ENCODE assay signal across 19 mouse cellular contexts in genomic region chr9:67477445-67477844, GRCm38 (mm10).
A peak's percentile ranks its signal among the peaks of the same experiment; 100 is the strongest.
DNase-seq lines count a peak whose midpoint lies in the region; ATAC-seq and TF ChIP-seq lines count a peak whose summit lies in the region.
"Had no signal": no experiment of that assay in that cellular context is flagged by ENCODE, and none has a peak within 500 bp of the region (broad histone marks: within the 10 kb centered on the region; RNA-seq: fewer than 3 reads in every experiment).

No protein-coding gene starts in this region.

- H3K36me3 ChIP-seq in intestine, embryonic 15.5 days, result no peaks in the 10 kb centered on the region
- no peaks in the 10 kb centered on the region for H3K36me3 ChIP-seq in intestine, postnatal 0 days (ENCODE audit: control insufficient read depth, insufficient read depth)
- no peaks in the 10 kb centered on the region for H3K36me3 ChIP-seq in liver, adult 2 months (ENCODE audit: control insufficient read depth, insufficient read depth, low read length)
- H3K36me3 ChIP-seq in liver, embryonic 12.5 days, result no peaks in the 10 kb centered on the region
- H3K36me3 ChIP-seq in stomach, embryonic 16.5 days (ENCODE audit: control insufficient read depth, insufficient read depth, low read length), result no peaks in the 10 kb centered on the region
- H3K36me3 ChIP-seq: embryonic facial prominence, embryonic 10.5 days; hindbrain, embryonic 10.5 days; midbrain, embryonic 10.5 days; neural tube, embryonic 12.5 days had no signal

- peak; percentile 99 for DNase-seq in liver, adult 2 months (ENCODE audit: extremely low read depth, low read depth, low spot score)
- DNase-seq in lung, adult 2 months, result peak; percentile 45
- DNase-seq in spleen, postnatal 36 days (ENCODE audit: low spot score in 2 of 2), result no peak
- DNase-seq: cerebellum, adult 9-10 months; gastrocnemius, postnatal 25 days; right cerebral cortex, postnatal 4 days; thymus, postnatal 25 days had no signal

- H3K79me2 ChIP-seq in liver, adult 2 months (ENCODE audit: control insufficient read depth, insufficient read depth, low read length), result no peaks in the 10 kb centered on the region

- no peak overlapping the region for H3K4me2 ChIP-seq in intestine, embryonic 15.5 days (replicated peaks)
- no peak overlapping the region for H3K4me2 ChIP-seq in intestine, postnatal 0 days (replicated peaks; ENCODE audit: low read depth)
- H3K4me2 ChIP-seq in liver, embryonic 12.5 days, result no peak overlapping the region
- H3K4me2 ChIP-seq in stomach, embryonic 16.5 days (ENCODE audit: low read depth, low read length), result no peak overlapping the region
- H3K4me2 ChIP-seq: forebrain, embryonic 13.5 days; neural tube, embryonic 12.5 days had no signal

- WGBS in intestine, embryonic 15.5 days, result 62% methylated on average over 3 of the region's 3 CpGs
- WGBS in intestine, postnatal 0 days, result 53% methylated on average over 3 of the region's 3 CpGs
- WGBS in liver, adult 2 months, result 17% methylated on average over 3 of the region's 3 CpGs
- WGBS in liver, embryonic 12.5 days (ENCODE audit: insufficient replicate concordance), result 44% methylated on average over 3 of the region's 3 CpGs
- WGBS in lung, adult 2 months, result 47% methylated on average over 3 of the region's 3 CpGs
- WGBS in stomach, embryonic 16.5 days, result 55% methylated on average over 3 of the region's 3 CpGs

- no peak overlapping the region for H3K4me3 ChIP-seq in intestine, embryonic 15.5 days (replicated peaks)
- no peak overlapping the region for H3K4me3 ChIP-seq in intestine, postnatal 0 days (ENCODE audit: low read depth, low read length)
- no peak overlapping the region for H3K4me3 ChIP-seq in liver, adult 2 months (ENCODE audit: insufficient read depth, low read depth, low read length)
- H3K4me3 ChIP-seq in liver, embryonic 12.5 days, result no peak overlapping the region
- H3K4me3 ChIP-seq in lung, adult 2 months (replicated peaks; ENCODE audit: extremely low read depth, low read depth, low read length), result no peak overlapping the region
- no peak overlapping the region for H3K4me3 ChIP-seq in stomach, embryonic 16.5 days (replicated peaks; ENCODE audit: low read length)
- H3K4me3 ChIP-seq: embryonic facial prominence, embryonic 10.5 days; forebrain, embryonic 13.5 days; hindbrain, embryonic 10.5 days; midbrain, embryonic 10.5 days; neural tube, embryonic 12.5 days had no signal

- TF ChIP-seq CTCF in intestine, postnatal 0 days (IDR thresholded peaks at IDR 0.05; ENCODE audit: low read depth), result no peak
- no peak for TF ChIP-seq CTCF in liver, adult 2 months (IDR thresholded peaks at IDR 0.05; ENCODE audit: low read depth, low read length)
- TF ChIP-seq CTCF in lung, adult 2 months (IDR thresholded peaks at IDR 0.05; ENCODE audit: insufficient read depth, low read length), result no peak

- H3K4me1 ChIP-seq in intestine, embryonic 15.5 days (replicated peaks), result no peaks in the 10 kb centered on the region
- H3K4me1 ChIP-seq in intestine, postnatal 0 days (replicated peaks; ENCODE audit: control insufficient read depth, insufficient read depth, low read length), result no peaks in the 10 kb centered on the region
- peaks cover 1% of the 10 kb centered on the region; the same call in 1 of the 2 replicates for H3K4me1 ChIP-seq in liver, adult 2 months (ENCODE audit: control insufficient read depth, insufficient read depth, low read length)
- no peaks in the 10 kb centered on the region for H3K4me1 ChIP-seq in liver, embryonic 12.5 days
- no peaks in the 10 kb centered on the region for H3K4me1 ChIP-seq in lung, adult 2 months (ENCODE audit: control insufficient read depth, insufficient read depth, low read length)
- H3K4me1 ChIP-seq in stomach, embryonic 16.5 days (ENCODE audit: control insufficient read depth, insufficient read depth, low read length), result 0 out of 2 replicates have a peak, but pooled peaks cover 3% of the 10 kb centered on the region
- H3K4me1 ChIP-seq: neural tube, embryonic 12.5 days had no signal

- peak; percentile 15; the same call in 1 of the 2 replicates for ATAC-seq in intestine, embryonic 15.5 days
- ATAC-seq in intestine, postnatal 0 days, result no peak
- no peak for ATAC-seq in liver, embryonic 12.5 days
- peak; percentile 76; the same call in 1 of the 2 replicates for ATAC-seq in stomach, embryonic 16.5 days (ENCODE audit: insufficient read depth, low FRiP score)
- ATAC-seq in monocyte, adult 5-6 weeks (replicated peaks; ENCODE audit: insufficient number of reproducible peaks, low FRiP score, low TSS enrichment, poor library complexity, severe bottlenecking), result no peak
- ATAC-seq: forebrain, embryonic 13.5 days had no signal

- no peaks in the 10 kb centered on the region for H3K27me3 ChIP-seq in intestine, embryonic 15.5 days (replicated peaks)
- no peaks in the 10 kb centered on the region for H3K27me3 ChIP-seq in intestine, postnatal 0 days (replicated peaks; ENCODE audit: control insufficient read depth, insufficient read depth, low read length)
- H3K27me3 ChIP-seq in liver, adult 2 months (ENCODE audit: control insufficient read depth, insufficient read depth, low read length), result 0 out of 2 replicates have a peak, but pooled peaks cover 2% of the 10 kb centered on the region
- no peaks in the 10 kb centered on the region for H3K27me3 ChIP-seq in liver, embryonic 12.5 days (replicated peaks)
- H3K27me3 ChIP-seq in stomach, embryonic 16.5 days (ENCODE audit: control insufficient read depth, insufficient read depth, low read length), result no peaks in the 10 kb centered on the region
- H3K27me3 ChIP-seq: forebrain, embryonic 13.5 days; neural tube, embryonic 12.5 days had no signal

- H3K9ac ChIP-seq in intestine, embryonic 15.5 days, result no peak overlapping the region
- no peak overlapping the region for H3K9ac ChIP-seq in intestine, postnatal 0 days (ENCODE audit: low read depth, low read length)
- no peak overlapping the region for H3K9ac ChIP-seq in liver, adult 2 months (ENCODE audit: low read depth, low read length)
- no peak overlapping the region for H3K9ac ChIP-seq in liver, embryonic 12.5 days
- H3K9ac ChIP-seq in stomach, embryonic 16.5 days (ENCODE audit: low read length), result no peak overlapping the region
- H3K9ac ChIP-seq: forebrain, embryonic 13.5 days; liver, embryonic 14.5 days; neural tube, embryonic 12.5 days had no signal

- no peak for TF ChIP-seq POLR2A in liver, adult 2 months (IDR thresholded peaks at IDR 0.05; ENCODE audit: extremely low read depth, insufficient read depth, low read length)
- no peak for TF ChIP-seq POLR2A in lung, adult 2 months (IDR thresholded peaks at IDR 0.05; ENCODE audit: borderline replicate concordance, extremely low read depth, low read depth, low read length)

- H3K9me3 ChIP-seq in intestine, embryonic 15.5 days, result no peaks in the 10 kb centered on the region
- H3K9me3 ChIP-seq in intestine, postnatal 0 days (ENCODE audit: control insufficient read depth), result no peaks in the 10 kb centered on the region
- no peaks in the 10 kb centered on the region for H3K9me3 ChIP-seq in liver, embryonic 12.5 days (replicated peaks)
- no peaks in the 10 kb centered on the region for H3K9me3 ChIP-seq in stomach, embryonic 16.5 days (replicated peaks; ENCODE audit: control insufficient read depth, low read length)
- H3K9me3 ChIP-seq: embryonic facial prominence, embryonic 10.5 days; forebrain, embryonic 13.5 days; hindbrain, embryonic 10.5 days; midbrain, embryonic 10.5 days; neural tube, embryonic 12.5 days had no signal

- H3K27ac ChIP-seq in intestine, embryonic 15.5 days, result no peak overlapping the region
- no peak overlapping the region for H3K27ac ChIP-seq in intestine, postnatal 0 days (ENCODE audit: low read depth, low read length)
- H3K27ac ChIP-seq in liver, adult 2 months (replicated peaks; ENCODE audit: insufficient read depth, low read depth, low read length), result no peak overlapping the region
- no peak overlapping the region for H3K27ac ChIP-seq in liver, embryonic 12.5 days
- H3K27ac ChIP-seq in stomach, embryonic 16.5 days (ENCODE audit: low read length), result no peak overlapping the region
- H3K27ac ChIP-seq: embryonic facial prominence, embryonic 10.5 days; forebrain, embryonic 13.5 days; hindbrain, embryonic 10.5 days; liver, embryonic 14.5 days; macrophage; midbrain, embryonic 10.5 days; neural tube, embryonic 12.5 days had no signal

Comparison
In these comparisons a context has a peak if more than half of its experiments do, and no peak if none do; other contexts are left out.
1. ATAC-seq: peak in intestine, embryonic 15.5 days (single experiment) and stomach, embryonic 16.5 days (single experiment); none in intestine, postnatal 0 days (single experiment), liver, embryonic 12.5 days (single experiment) and monocyte, adult 5-6 weeks (single experiment).
2. DNase-seq: peak in liver, adult 2 months (single experiment) and lung, adult 2 months (single experiment); none in spleen, postnatal 36 days (0 of 2).